Mouse (Mus musculus): Measurements from ENCODE around the gene Tsku.
A peak's percentile ranks its signal among the peaks of the same experiment; 100 is the strongest.

Gene Tsku

DNA sequence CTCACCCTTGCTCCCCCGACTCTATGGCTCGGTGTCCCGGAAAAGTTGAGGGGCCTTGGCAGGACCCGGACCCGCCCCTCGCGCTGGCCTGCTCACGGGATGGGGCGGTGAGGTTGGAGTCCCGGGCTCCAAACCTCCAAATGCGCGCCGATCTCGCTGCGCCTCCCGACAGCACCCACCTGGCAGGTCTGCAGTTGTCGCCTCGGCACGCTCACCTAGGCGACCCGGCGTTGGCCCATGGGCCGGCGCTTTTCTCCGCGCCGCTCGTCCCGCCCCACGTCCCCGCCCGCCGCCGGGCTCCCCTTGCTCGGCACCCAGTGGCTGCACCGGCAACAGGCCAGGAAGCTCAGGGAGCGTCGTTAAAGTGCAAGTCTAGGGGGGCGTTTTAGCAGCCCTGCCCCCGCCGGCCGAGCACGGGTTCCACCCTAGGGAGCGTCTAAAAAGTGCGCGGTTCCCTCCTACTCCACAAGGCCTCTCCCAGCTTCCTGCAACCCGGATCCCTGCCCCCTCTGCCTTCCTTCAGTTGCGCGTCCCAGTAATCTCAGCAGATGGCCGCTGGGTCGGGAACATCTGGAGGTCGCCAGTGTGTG, at the start of gene Tsku:
TSS of gene Tsku (minus strand) at position 266 of the 590 bp plus-strand sequence.
- DNase-seq: peak; percentile 65

DNA sequence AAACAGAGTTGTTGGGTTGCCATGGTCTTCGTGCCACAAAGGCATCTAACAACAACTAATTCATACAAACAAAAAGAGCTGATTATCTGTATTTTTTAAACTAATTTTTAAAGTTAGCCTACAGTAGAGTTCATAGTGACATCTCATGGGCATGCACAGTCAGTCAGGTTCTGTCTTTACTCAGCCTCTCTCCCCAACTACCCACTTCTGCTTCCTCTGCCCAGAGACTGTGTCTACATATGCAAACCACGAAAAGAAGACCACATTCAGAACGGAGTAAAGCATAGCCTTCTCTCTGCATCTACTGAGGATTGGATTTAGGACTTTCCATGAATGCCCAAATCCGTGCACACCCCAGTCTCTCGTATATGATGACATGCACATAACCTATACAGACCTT, 46.5 kb upstream of the Tsku start:
- no peak for DNase-seq

DNA sequence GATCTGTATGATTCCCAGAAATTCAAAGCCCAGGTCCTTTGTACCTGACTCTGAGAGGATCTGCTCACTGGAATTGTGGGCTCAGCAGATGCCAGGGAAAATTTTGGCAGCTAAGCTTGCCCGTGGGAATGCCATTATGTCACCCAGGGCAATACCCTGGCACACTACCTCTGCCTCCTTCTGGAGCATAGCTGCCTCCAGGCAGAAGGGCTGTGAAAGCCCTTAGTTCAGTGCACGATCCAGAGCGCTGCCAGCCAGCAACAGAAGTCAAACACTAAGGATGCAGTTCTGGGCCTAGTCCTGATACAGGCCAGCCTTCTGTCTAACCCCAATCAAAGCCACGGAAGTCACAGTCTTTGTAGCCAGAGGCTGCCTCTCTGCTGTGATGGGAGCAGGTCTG, 42.9 kb upstream of the Tsku start:
- peak; percentile 89 for DNase-seq

DNA sequence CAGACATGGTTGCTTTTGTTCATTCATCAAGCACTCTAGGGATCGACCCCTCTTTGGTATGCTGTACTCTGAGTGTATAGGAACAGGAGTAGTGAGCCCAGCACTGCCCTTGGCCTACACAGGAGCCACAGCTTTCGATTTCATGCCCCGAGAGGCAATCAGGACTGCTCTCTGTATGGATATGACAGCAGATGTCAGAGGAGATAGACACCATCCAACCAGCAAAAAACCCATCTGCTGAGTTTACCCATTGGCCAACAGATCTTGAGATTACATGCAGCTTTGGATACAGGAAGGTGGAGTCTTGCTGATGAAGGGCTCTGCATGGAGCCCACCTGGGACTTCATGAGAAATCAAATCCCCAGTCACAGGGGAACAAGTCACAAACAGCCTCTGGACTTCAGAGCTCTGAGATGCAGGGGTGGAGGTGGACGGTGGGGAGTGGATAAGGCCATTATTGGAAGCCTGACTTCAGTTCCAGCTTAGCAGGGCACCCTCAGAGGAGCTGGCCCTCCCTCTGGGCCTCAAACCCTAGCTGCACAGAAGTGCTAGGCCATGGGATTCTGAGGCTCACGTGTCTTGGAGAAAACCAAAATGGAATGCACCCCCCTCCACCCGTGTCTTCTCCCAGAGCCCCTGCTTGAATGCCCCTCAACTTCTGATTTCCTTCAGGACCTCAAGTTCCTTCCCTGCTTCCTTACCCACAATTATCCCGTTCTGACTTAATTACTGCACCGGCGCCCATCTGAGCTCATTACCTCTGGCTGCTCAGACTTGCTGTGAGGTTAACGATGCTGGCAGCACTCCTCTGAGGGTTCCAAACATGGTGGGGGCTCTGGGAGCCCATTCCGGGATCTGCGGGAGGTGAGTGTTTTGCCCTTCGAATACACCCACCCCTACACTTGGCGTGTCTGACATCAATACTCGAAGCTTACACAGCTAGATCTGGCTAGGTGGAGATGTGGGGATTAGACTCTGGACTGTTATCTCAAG, 41.8 kb upstream of the Tsku start:
- peak; percentile 83 for DNase-seq

DNA sequence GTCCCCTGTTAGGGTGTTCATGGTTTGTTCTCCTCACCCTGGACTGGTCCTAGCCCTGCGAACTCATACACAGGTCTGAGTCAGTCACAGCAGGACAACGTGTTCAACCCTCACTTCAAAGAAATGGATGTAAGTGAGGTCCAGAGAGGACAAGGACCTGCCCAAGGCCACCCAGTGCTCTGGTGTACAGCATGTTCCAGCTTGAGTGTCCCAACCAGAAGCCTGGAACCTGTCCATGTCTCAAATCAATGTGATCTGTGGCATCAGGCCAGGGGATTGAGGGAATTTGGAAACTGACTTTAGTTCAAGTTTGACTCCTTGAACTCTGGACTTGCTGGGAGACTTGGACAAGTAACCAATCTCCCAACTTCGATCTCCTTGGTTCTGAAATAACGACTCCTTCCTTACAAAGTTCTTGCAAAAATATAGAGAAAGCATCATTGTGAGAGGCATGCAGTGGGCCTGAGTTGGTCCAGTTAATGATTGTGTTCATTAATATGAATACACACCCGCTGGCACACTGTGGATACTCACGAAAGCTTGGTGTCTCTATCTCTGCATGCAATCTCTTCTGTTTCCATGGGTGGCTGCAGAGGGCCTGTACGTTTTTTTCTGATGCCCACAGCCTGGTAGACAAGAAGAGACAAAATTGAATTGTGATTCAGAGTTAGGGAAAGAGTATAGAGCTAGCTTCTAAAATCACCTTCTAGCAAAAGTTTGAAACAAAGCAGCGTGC, 31.5 kb upstream of the Tsku start:
- DNase-seq: no peak

DNA sequence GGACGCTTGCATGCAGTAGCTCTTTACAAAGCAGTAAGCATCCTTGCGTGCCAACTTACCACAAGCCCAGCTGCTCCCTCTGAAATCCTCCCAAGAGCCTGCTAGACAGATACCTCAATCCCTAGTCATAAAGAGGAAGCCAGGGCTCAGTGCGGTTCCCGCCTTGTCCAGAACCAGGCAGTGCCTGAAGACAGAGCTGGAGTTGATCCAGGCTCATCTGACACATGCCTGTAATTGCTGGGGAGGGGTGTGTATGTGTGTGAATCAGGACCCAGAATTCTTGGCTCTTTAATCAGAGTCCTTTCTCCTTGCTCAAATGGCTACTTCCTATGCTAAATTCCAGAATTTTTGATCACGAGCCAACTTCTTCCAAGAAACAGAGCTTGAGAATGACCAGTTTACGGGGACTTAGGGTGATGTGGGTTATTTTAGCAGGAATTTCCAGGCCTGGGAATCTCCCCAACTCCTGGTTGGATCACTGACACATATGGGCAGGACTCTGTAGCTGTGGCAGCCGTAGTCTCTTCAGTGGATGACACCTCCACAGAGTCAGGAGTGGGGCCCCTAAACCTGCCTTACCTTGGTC, 30.3 kb upstream of the Tsku start:
- DNase-seq: no peak

DNA sequence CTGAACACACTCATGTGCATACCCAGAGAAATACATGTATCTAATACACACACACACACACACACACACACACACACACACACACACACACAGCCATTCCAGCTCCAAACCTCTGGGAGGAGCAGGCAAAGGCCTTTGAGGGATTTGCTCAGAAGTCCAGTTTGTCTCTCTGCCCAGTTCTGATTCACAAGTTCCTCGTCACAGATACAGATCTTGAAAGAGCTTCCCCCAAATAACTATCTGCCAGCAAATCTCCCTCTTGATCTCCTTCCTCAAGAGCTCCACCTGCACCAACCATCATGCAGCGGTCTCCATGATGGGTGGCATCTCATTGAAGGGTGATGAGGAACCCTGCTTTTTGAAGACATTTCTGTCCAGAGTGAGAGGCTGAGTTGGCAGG, 29.4 kb upstream of the Tsku start:
- no peak for DNase-seq

DNA sequence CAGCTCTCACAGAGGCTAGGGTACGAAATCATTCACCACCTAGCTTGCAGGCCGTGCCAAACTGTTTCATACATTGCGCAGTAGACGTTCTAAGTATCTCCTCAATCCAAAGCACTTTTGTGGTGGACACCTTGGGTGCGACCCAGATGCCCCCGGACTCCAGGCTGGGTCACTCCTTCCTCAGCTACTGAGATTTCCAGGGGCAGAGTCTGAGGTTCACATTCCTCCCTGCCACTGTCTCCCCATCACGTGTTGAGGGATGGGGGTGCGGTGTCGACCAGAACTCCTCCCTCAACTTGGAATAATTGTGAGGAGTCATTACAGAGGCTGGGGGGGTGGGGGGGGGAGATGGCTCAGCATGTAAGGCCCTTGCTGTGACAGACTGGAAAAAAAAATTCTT, 28.5 kb upstream of the Tsku start:
- no peak for DNase-seq

DNA sequence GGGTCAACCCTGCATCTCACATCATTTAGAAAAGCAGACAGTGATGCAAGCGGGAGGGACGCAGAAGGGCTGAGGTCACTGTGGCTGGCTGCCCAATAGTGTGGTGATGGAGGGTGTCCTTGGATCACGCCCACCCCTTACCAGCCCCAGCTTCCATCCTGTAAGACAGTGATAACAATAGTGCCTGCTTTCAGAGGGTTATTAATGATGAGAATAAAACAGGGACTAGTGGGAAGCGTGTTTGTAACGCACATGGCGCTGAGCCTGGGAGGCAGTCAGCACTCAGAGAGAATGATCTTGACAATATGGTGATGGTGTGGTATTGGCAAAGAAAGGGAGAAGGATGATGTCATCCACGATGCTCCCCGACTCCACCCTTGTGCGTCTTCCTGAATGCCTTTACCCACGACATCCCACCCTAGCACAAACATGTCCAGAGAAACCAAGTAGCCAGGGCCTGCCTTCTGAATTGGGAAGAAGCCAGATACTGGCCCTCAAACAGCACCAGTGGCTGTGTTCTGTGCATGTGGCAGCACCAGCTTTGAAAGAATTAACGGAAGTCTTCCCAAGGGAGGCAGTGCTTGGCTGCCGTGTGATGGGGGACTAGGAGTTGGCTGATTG, 27.9 kb upstream of the Tsku start:
- DNase-seq: no peak

DNA sequence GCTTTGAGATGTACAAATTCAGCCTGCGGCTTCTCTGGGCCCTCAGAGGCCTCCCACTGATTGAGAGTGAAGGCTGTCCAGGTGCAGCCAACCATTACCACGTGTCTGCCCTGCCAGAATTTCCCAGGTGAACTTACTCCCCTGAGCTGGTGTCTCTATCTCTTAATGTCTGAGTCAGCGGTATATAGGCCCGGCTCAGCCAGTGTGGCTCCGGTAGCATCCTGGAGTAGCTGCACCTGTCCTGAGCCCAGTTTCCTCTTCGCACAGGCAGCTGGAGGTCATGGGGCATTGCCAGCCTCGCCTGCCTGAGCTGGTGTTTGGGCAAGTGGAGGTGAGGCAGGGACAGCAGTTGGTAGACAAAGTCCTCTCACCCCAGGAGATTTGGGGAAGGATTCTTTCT, 26.1 kb upstream of the Tsku start:
- DNase-seq: no peak

DNA sequence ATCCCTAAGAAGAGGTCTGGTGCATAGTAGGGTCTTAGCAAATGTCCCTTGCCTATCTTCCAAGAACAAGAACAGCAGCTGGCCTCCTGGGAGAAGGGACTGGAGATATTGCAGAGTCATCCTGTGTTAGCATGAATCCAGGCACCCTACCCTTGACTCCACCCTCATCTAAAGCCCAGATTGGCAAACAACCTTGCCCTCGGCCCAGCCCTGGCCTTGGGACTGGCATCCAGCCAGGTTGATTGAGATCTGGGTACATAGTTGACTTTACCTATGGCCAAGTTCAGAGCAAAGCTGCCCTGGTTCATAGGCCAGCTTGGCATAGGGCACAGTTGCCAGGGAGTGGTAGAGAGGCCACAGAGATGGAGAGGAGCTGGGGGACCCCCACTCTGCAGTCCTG, 24.0 kb upstream of the Tsku start:
- no peak for DNase-seq

DNA sequence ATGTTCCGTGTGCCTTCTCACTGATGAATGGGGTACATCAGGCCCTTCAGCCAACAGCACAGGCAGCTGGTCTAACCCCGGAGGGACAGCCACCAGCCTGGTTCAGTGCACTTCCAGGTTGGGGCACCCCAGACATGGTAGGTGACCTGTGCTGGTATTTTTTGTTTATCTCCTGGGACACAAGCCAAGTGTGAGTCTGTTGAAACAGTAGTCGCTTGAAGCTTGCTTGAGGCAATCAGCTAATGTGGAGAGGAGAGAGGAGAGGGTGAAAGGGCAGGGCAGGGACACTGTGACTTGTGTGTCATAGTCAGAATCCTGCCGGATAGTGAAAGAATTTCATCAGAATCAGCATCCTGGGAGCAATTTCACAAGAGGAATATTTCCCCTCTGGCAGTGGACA, 22.2 kb upstream of the Tsku start:
- no peak for DNase-seq

DNA sequence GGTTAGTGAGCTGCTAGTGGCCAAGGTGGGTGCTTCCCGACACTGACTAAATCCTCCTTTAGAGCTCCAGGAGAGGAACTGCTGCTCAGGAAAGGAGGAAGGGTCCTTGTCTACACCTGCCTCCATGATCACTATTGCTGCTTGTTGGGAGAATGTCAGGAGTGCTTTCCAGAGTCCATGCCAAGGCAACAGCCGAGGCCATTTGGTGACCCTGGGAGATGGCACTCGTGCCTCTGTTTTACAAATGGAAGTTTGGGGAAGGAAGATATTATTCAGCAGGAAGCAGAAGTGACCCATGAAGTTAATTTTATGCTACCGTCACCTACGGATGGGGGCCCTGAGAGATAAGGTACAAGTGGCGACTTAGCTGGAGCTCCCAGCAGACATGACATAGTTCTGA, 21.7 kb upstream of the Tsku start:
- DNase-seq: no peak

DNA sequence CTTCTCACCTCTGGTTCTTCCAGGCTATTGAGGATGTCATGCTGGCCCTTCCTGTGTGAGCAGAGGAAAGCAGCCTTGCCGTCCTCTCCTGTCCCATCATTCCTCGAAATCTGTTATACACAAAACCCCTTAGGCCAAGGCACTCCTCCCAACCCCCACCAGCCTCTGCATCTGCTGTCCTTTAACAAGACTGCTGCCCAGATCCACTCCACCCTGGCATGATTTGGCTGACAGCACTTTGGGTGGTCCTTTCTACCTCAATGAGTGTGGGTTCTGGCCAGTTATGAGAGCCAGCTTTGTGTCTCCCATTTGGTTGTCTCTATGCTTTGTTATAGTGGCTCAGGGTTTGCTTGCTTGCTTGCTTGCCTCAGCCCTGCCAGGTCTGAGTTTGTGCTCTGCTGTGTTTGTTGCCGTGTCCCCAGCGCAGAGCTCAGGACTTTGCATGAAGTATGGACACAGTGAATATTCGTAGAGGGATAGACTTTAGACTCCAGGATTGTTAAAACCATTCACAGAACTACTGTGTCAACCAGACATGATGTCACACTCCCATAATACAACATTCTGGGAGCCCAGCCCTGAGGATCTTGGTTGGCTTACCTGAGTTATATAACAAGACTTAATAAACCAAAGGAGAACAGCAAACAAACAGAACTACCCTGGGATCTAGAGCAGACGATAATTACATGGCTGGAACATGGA, 19.2 kb upstream of the Tsku start:
- DNase-seq: no peak

DNA sequence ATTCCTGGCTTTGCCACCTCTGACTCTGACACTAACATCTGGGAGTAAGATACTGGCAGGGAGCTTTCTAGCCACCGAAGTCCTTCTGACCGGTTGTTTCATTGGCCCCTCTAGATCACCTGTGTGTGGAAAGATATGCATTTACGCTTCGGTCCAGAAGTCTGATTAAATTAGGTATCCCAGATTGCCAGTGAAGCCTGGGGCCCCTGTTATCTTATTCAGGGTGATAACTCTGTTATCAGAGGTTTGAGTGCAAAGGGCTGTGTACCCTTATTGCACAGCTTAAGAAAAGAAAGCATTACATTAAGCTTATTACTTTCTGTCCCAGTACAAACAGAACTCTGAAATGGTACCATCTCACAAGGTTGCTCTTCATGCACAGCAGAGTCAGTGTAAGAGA, 18.1 kb upstream of the Tsku start:
- no peak for DNase-seq

DNA sequence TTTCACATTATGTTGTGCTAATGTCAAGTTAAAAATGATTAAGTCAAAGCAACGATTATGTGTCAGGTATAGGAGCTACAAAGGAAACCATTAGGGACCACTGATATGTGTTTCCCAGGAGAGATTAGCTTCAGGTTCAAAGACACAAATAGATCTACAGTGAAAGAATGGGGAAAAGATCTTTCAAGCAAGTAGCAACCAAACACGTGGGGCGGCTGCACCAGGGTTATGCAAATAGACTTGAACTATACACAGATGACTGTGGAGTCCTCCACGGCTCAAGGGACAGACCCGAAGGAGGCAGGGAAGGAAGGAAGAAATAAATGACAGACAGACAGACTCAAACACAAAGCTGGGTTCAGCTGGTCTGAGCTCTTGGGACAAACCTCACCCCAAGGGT, 16.1 kb upstream of the Tsku start:
- DNase-seq: no peak

DNA sequence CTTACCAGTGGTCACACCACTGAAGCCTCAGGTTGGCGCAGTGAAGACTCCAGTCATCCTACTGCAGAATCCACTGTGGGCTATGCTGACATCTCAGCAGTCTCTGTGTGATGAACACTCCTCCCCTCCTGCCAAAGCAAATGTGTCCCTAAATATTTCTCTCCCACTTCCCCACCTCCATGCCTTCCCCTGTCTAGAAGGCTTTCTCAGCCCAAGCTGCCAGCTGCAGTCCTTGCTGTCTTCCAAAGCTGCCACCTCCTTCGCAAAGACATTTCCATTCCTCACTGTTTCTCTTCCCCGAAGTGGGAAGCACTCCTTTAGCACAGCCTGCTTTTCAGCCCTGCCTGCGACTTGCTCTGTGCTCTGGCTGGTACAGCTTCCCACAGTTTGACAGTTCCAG, 10.0 kb upstream of the Tsku start:
- no peak for DNase-seq

DNA sequence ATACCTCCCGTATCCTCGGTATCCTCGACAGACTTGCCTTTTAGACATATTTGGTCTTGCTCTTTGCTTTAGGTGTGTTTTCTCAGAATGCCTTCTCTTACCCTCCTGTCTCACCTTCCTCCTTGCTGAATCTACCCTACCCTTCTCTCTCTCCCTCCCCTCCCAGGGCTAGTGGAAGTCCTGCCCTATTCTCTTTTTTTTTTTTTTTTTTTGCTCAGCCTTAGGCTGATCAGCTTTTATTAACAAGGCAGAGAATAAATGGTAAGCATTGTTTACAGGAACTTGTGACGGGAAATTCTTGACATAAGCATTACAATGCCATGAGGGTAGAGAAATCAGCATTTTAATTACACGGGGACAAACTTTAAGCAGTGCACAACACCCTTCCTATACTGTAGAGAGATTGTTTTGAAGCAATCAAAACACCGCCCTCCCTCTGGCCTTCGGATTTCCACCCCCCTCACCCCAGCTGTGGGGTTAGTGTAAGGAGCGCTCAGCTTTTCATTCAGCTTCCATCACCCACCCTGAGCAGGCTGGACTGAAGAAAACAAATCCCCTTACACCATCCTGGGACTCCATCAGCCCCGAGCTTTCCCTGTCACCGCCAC, 8.7 kb upstream of the Tsku start:
- no peak for DNase-seq

DNA sequence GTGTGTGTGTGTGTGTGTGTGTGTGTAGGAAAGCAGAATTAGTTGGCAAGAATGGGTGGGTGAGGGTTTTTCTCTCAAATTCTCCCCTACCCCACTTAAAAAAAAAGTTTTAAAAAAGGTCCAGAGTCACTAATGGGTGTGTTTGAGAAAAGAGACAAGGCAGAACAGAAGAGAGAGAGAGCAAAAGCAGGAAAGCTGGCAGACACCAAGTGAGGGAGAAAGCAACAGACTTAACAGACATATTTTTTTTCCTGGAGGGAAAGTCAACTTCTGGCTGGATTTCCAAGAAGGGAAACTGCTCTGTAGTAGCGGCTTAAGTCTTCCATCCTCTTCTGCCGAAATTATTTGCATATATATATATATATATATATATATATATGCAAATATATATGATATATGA, 534 bp upstream of the Tsku start:
- no peak for DNase-seq

DNA sequence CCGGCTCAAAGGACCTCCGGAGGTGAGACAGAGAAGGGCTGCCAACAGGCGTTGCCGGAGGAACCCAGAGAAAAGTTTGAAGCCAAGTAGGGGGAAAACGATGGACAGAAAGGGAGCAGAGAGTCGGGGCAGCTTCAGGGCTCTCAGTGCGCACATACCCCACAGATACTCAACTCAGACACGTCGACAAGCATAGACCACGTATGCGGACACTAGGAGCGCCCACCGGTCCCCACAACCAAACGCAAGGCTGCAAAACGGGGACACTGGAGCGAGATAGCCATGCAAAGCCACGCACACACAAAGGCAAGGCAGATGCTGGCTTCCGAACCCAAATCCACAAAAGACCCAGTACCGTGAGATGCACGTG, 522 bp downstream of the Tsku start:
- no peak for DNase-seq

DNA sequence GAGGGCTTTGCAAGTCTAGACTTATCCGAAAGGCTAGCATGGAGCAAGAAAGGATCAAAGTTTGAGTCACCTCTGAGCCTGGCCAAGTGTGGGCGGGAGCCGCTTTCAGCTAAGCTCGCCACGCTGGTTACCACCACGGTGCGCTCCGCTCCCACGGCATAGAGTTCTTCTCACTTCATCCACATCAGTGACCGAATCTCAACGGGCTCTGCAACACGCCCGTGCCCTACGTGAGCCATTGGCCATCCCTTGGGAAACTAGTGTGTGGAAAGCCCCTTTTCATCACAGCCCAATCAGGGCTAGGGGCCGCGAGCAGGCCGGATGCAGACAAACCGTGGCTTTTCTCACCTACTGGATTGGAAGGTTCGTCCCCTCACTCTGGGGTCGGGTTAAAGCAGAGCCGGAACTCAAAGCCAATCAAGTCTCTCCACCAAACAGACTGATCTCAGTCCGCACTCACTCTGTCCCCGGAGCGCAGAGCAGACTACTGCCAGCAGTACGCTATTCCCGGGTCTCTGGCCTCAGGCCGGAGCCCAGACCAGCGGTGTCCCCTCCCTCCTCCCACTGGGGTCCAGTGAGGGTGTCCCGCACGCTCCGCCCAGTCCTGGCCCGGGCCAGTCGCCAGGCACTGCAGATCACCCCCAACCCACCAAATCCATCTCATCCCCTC, 1.0 kb downstream of the Tsku start:
- DNase-seq: no peak

Measured in cerebellum, adult 9-11 months (tissue).